Mouse (Mus musculus): ENCODE measurements at regions not wholly inside any gene's neighbourhood (a gene's known extent, or its start where the extent isn't known, plus 50 kb on each side); places are given as distances from the start of the nearest gene placed in this dataset.
A peak's percentile ranks its signal among the peaks of the same experiment; 100 is the strongest.

- no peak overlapping the region for H3K9ac ChIP-seq (replicated peaks; ENCODE audit: low read length)
- peak overlapping the region; percentile 46 for H3K27ac ChIP-seq (replicated peaks; ENCODE audit: low read depth, low read length)
- 46% methylated on average over 6 of the region's 6 CpGs for WGBS
Measured at GRCm38 (mm10) chr10:21456991-21457390, 79.9 kb downstream of the Aldh8a1 start.

GRCm38 (mm10) chr10:21458608-21459007, 81.5 kb downstream of the Aldh8a1 start:
- peaks cover 19% of the 10 kb centered on the region; the same call in 1 of the 2 replicates for H3K4me1 ChIP-seq (ENCODE audit: control insufficient read depth, insufficient read depth, low read length)
- no peak overlapping the region for H3K27ac ChIP-seq (replicated peaks; ENCODE audit: low read depth, low read length)
- H3K36me3 ChIP-seq (ENCODE audit: control insufficient read depth, insufficient read depth, low read length), result no peaks in the 10 kb centered on the region
- no peak overlapping the region for H3K9ac ChIP-seq (replicated peaks; ENCODE audit: low read length)
- no peak overlapping the region for H3K4me2 ChIP-seq (ENCODE audit: low read length)
- no peaks in the 10 kb centered on the region for H3K27me3 ChIP-seq (ENCODE audit: control insufficient read depth, insufficient read depth, low read length)
- DNase-seq, result no peak
- ATAC-seq (ENCODE audit: low FRiP score, low TSS enrichment), result no peak
- no peaks in the 10 kb centered on the region for H3K9me3 ChIP-seq (ENCODE audit: control insufficient read depth, low read length)
- no peak overlapping the region for H3K4me3 ChIP-seq (replicated peaks; ENCODE audit: low read depth, low read length)

More at GRCm38 (mm10) chr10:21456991-21457390, 79.9 kb downstream of the Aldh8a1 start:
- DNase-seq (peak; percentile 46), ATAC-seq (ENCODE audit: low FRiP score, low TSS enrichment) (no peak)
- Histone ChIP-seq H3K4me2 (ENCODE audit: low read length) (no peak overlapping the region), H3K4me1 (ENCODE audit: control insufficient read depth, insufficient read depth, low read length) (peaks cover 19% of the 10 kb centered on the region; the same call in 1 of the 2 replicates), H3K27me3 (ENCODE audit: control insufficient read depth, insufficient read depth, low read length) (no peaks in the 10 kb centered on the region), H3K4me3 (replicated peaks; ENCODE audit: low read depth, low read length) (no peak overlapping the region), H3K9me3 (ENCODE audit: control insufficient read depth, low read length) (no peaks in the 10 kb centered on the region), H3K36me3 (ENCODE audit: control insufficient read depth, insufficient read depth, low read length) (no peaks in the 10 kb centered on the region)

- WGBS, result 24% methylated on average over 2 of the region's 2 CpGs
- no peaks in the 10 kb centered on the region for H3K36me3 ChIP-seq (ENCODE audit: control insufficient read depth, insufficient read depth, low read length)
- no peaks in the 10 kb centered on the region for H3K9me3 ChIP-seq (ENCODE audit: control insufficient read depth, low read length)
- peaks cover 19% of the 10 kb centered on the region; the same call in 1 of the 2 replicates for H3K4me1 ChIP-seq (ENCODE audit: control insufficient read depth, insufficient read depth, low read length)
- H3K9ac ChIP-seq (replicated peaks; ENCODE audit: low read length), result no peak overlapping the region
- no peaks in the 10 kb centered on the region for H3K27me3 ChIP-seq (ENCODE audit: control insufficient read depth, insufficient read depth, low read length)
- no peak overlapping the region for H3K4me3 ChIP-seq (replicated peaks; ENCODE audit: low read depth, low read length)
- ATAC-seq (ENCODE audit: low FRiP score, low TSS enrichment), result 0 out of 2 replicates have a peak, but pooled peaks have one; percentile 32
- peak; percentile 69 for DNase-seq
- H3K27ac ChIP-seq (replicated peaks; ENCODE audit: low read depth, low read length), result peak overlapping the region; percentile 58; the same call in 1 of the 2 replicates
- H3K4me2 ChIP-seq (ENCODE audit: low read length), result no peak overlapping the region
Measured at GRCm38 (mm10) chr10:21460062-21460461, 83.0 kb downstream of the Aldh8a1 start.

GRCm38 (mm10) chr10:21462915-21463314, 85.8 kb downstream of the Aldh8a1 start:
- no peaks in the 10 kb centered on the region for H3K9me3 ChIP-seq (ENCODE audit: control insufficient read depth, low read length)
- 0 out of 2 replicates have a peak, but pooled peaks cover 7% of the 10 kb centered on the region for H3K4me1 ChIP-seq (ENCODE audit: control insufficient read depth, insufficient read depth, low read length)
- H3K4me2 ChIP-seq (ENCODE audit: low read length), result no peak overlapping the region
- no peak overlapping the region for H3K27ac ChIP-seq (replicated peaks; ENCODE audit: low read depth, low read length)
- no peak for DNase-seq
- H3K27me3 ChIP-seq (ENCODE audit: control insufficient read depth, insufficient read depth, low read length), result no peaks in the 10 kb centered on the region
- no peak overlapping the region for H3K9ac ChIP-seq (replicated peaks; ENCODE audit: low read length)
- WGBS, result 73% methylated on average over 3 of the region's 3 CpGs
- no peak overlapping the region for H3K4me3 ChIP-seq (replicated peaks; ENCODE audit: low read depth, low read length)
- no peak for ATAC-seq (ENCODE audit: low FRiP score, low TSS enrichment)
- H3K36me3 ChIP-seq (ENCODE audit: control insufficient read depth, insufficient read depth, low read length), result no peaks in the 10 kb centered on the region

- Histone ChIP-seq H3K9ac (replicated peaks; ENCODE audit: low read length) (no peak overlapping the region), H3K36me3 (ENCODE audit: control insufficient read depth, insufficient read depth, low read length) (no peaks in the 10 kb centered on the region), H3K4me1 (ENCODE audit: control insufficient read depth, insufficient read depth, low read length) (0 out of 2 replicates have a peak, but pooled peaks cover 6% of the 10 kb centered on the region), H3K9me3 (ENCODE audit: control insufficient read depth, low read length) (no peaks in the 10 kb centered on the region), H3K27me3 (ENCODE audit: control insufficient read depth, insufficient read depth, low read length) (no peaks in the 10 kb centered on the region; the same call in 1 of the 2 replicates), H3K4me3 (replicated peaks; ENCODE audit: low read depth, low read length) (no peak overlapping the region), H3K4me2 (ENCODE audit: low read length) (no peak overlapping the region), H3K27ac (replicated peaks; ENCODE audit: low read depth, low read length) (no peak overlapping the region)
- WGBS, result 2% methylated on average over 15 of the region's 15 CpGs
- DNase-seq (peak; percentile 95), ATAC-seq (ENCODE audit: low FRiP score, low TSS enrichment) (peak; percentile 61; the same call in 1 of the 2 replicates)
Measured at GRCm38 (mm10) chr10:21465362-21465761, 88.3 kb downstream of the Aldh8a1 start.

- Histone ChIP-seq H3K9ac (replicated peaks; ENCODE audit: low read length) (no peak overlapping the region), H3K36me3 (ENCODE audit: control insufficient read depth, insufficient read depth, low read length) (no peaks in the 10 kb centered on the region), H3K4me2 (ENCODE audit: low read length) (no peak overlapping the region), H3K9me3 (ENCODE audit: control insufficient read depth, low read length) (no peaks in the 10 kb centered on the region), H3K4me1 (ENCODE audit: control insufficient read depth, insufficient read depth, low read length) (0 out of 2 replicates have a peak, but pooled peaks cover under 1% of the 10 kb centered on the region), H3K27me3 (ENCODE audit: control insufficient read depth, insufficient read depth, low read length) (no peaks in the 10 kb centered on the region; the same call in 1 of the 2 replicates), H3K4me3 (replicated peaks; ENCODE audit: low read depth, low read length) (no peak overlapping the region), H3K27ac (replicated peaks; ENCODE audit: low read depth, low read length) (no peak overlapping the region)
- ATAC-seq (ENCODE audit: low FRiP score, low TSS enrichment) (no peak), DNase-seq (no peak)
- WGBS, result 61% methylated on average over 7 of the region's 7 CpGs
Measured at GRCm38 (mm10) chr10:21465806-21466377, 88.8 kb downstream of the Aldh8a1 start.

GRCm38 (mm10) chr10:21467425-21468085, 90.5 kb downstream of the Aldh8a1 start:
- Histone ChIP-seq H3K9me3 (ENCODE audit: control insufficient read depth, low read length) (no peaks in the 10 kb centered on the region), H3K36me3 (ENCODE audit: control insufficient read depth, insufficient read depth, low read length) (no peaks in the 10 kb centered on the region), H3K4me1 (ENCODE audit: control insufficient read depth, insufficient read depth, low read length) (no peaks in the 10 kb centered on the region), H3K4me2 (ENCODE audit: low read length) (no peak overlapping the region), H3K27me3 (ENCODE audit: control insufficient read depth, insufficient read depth, low read length) (no peaks in the 10 kb centered on the region; the same call in 1 of the 2 replicates), H3K9ac (replicated peaks; ENCODE audit: low read length) (no peak overlapping the region), H3K27ac (replicated peaks; ENCODE audit: low read depth, low read length) (no peak overlapping the region), H3K4me3 (replicated peaks; ENCODE audit: low read depth, low read length) (no peak overlapping the region)
- ATAC-seq (ENCODE audit: low FRiP score, low TSS enrichment) (peak; percentile 27; the same call in 1 of the 2 replicates), DNase-seq (peak; percentile 58)
- 4% methylated on average over 4 of the region's 4 CpGs for WGBS

- no peak overlapping the region for H3K4me2 ChIP-seq (ENCODE audit: low read length)
- WGBS, result 72% methylated on average over 10 of the region's 10 CpGs
- DNase-seq (no peak), ATAC-seq (ENCODE audit: low FRiP score, low TSS enrichment) (no peak)
- H3K27ac ChIP-seq (replicated peaks; ENCODE audit: low read depth, low read length), result no peak overlapping the region
- H3K4me3 ChIP-seq (replicated peaks; ENCODE audit: low read depth, low read length), result no peak overlapping the region
- H3K4me1 ChIP-seq (ENCODE audit: control insufficient read depth, insufficient read depth, low read length), result no peaks in the 10 kb centered on the region
- H3K9me3 ChIP-seq (ENCODE audit: control insufficient read depth, low read length), result no peaks in the 10 kb centered on the region
- no peak overlapping the region for H3K9ac ChIP-seq (replicated peaks; ENCODE audit: low read length)
- H3K27me3 ChIP-seq (ENCODE audit: control insufficient read depth, insufficient read depth, low read length), result no peaks in the 10 kb centered on the region; the same call in 1 of the 2 replicates
- H3K36me3 ChIP-seq (ENCODE audit: control insufficient read depth, insufficient read depth, low read length), result no peaks in the 10 kb centered on the region
Measured at GRCm38 (mm10) chr10:21468421-21468820, 91.3 kb downstream of the Aldh8a1 start.

Data from midbrain, embryonic 14.5 days (tissue).